Comparison of ENCODE assay signal across 24 mouse cellular contexts in genomic region chr10:13152811-13153364, GRCm38 (mm10). TPM values are rescaled to one million over a fixed set of nuclear protein-coding genes. Genes with fewer than 3 reads are reported as not detected.
"Had no signal": no experiment of that assay in that cellular context is flagged by ENCODE, and none has a peak within 500 bp of the region (broad histone marks: within the 10 kb centered on the region; RNA-seq: fewer than 3 reads in every experiment).

No protein-coding gene starts in this region.

- DNase-seq: lung, adult 18-20 months; lung, embryonic 14.5 days; lung, postnatal 10 days; lung, postnatal 4 days; midbrain, embryonic 14.5 days; retina, postnatal 1 day; right cerebral cortex, adult 18-20 months; right cerebral cortex, postnatal 25 days; right cerebral cortex, postnatal 4 days; spleen, adult 18-20 months; thymus, adult 18-20 months; thymus, postnatal 14 days; thymus, postnatal 36 days had no signal

- H3K4me1 ChIP-seq: midbrain, embryonic 10.5 days; neural tube, embryonic 15.5 days had no signal

- H3K27ac ChIP-seq: midbrain, embryonic 10.5 days; midbrain, embryonic 12.5 days; neural tube, embryonic 13.5 days; neural tube, embryonic 15.5 days had no signal

- H3K4me2 ChIP-seq: lung, embryonic 14.5 days; midbrain, embryonic 12.5 days; neural tube, embryonic 13.5 days; neural tube, embryonic 15.5 days had no signal

- H3K9me3 ChIP-seq: midbrain, embryonic 12.5 days; neural tube, embryonic 13.5 days; neural tube, embryonic 15.5 days had no signal

- H3K27me3 ChIP-seq: midbrain, embryonic 12.5 days; neural tube, embryonic 13.5 days; neural tube, embryonic 15.5 days had no signal

- H3K36me3 ChIP-seq: midbrain, embryonic 10.5 days; midbrain, embryonic 12.5 days; neural tube, embryonic 13.5 days; neural tube, embryonic 15.5 days had no signal

- ATAC-seq: midbrain, embryonic 16.5 days had no signal

- H3K4me3 ChIP-seq: midbrain, embryonic 10.5 days; midbrain, embryonic 12.5 days; myocyte; neural tube, embryonic 13.5 days; neural tube, embryonic 15.5 days had no signal

- H3K9ac ChIP-seq: lung, embryonic 14.5 days; midbrain, embryonic 12.5 days; neural tube, embryonic 13.5 days; neural tube, embryonic 15.5 days had no signal

RNA-seq across cellular contexts. Expression of gene Zc2hc1b, which starts 24.9 kb away (rescaled TPM):
- polyA plus RNA-seq: lung, embryonic 14.5 days; lung, embryonic 16.5 days; midbrain, embryonic 10.5 days; midbrain, embryonic 12.5 days; midbrain, embryonic 14.5 days; midbrain, embryonic 16.5 days; myocyte; neural tube, embryonic 11.5 days; neural tube, embryonic 13.5 days; neural tube, embryonic 15.5 days; small intestine, adult 2 months; stomach, embryonic 14.5 days; thymus, postnatal 0 days had no signal
